In genomic region chr9:110944265-110944664, GRCm38 (mm10) we compare ENCODE assay signal across 10 mouse cellular contexts. TPM values are rescaled to one million over a fixed set of nuclear protein-coding genes. Genes with fewer than 3 reads are reported as not detected.
A peak's percentile ranks its signal among the peaks of the same experiment; 100 is the strongest.
DNase-seq lines count a peak whose midpoint lies in the region; ATAC-seq and TF ChIP-seq lines count a peak whose summit lies in the region.
"Had no signal": no experiment of that assay in that cellular context is flagged by ENCODE, and none has a peak within 500 bp of the region (broad histone marks: within the 10 kb centered on the region; RNA-seq: fewer than 3 reads in every experiment).

No protein-coding gene starts in this region.

- no peaks in the 10 kb centered on the region for H3K4me1 ChIP-seq in lung, adult 2 months (ENCODE audit: control insufficient read depth, insufficient read depth, low read length)

- TF ChIP-seq POLR2A in lung, adult 2 months (IDR thresholded peaks at IDR 0.05; ENCODE audit: borderline replicate concordance, extremely low read depth, low read depth, low read length), result no peak

- WGBS in lung, adult 2 months, result 37% methylated on average over 13 of the region's 13 CpGs

- ATAC-seq in monocyte, adult 5-6 weeks (replicated peaks; ENCODE audit: insufficient number of reproducible peaks, low FRiP score, low TSS enrichment, poor library complexity, severe bottlenecking), result no peak

- H3K4me3 ChIP-seq in lung, adult 2 months (replicated peaks; ENCODE audit: extremely low read depth, low read depth, low read length), result no peak overlapping the region
- H3K4me3 ChIP-seq: limb, embryonic 15.5 days had no signal

- DNase-seq in embryo, embryonic 10 days (ENCODE audit: low spot score), result peak; percentile 43
- DNase-seq in embryo, embryonic 9.5 days (ENCODE audit: extremely low spot score), result no peak
- DNase-seq in lung, adult 2 months, result no peak
- no peak for DNase-seq in lung, postnatal 10 days
- DNase-seq in embryo, embryonic 11 days, result peak; percentile 54
- peak; percentile 40 for DNase-seq in retina, postnatal 1 day
- DNase-seq in left cerebral cortex, adult 11 months (ENCODE audit: low spot score), result no peak

- TF ChIP-seq CTCF in lung, adult 2 months (IDR thresholded peaks at IDR 0.05; ENCODE audit: insufficient read depth, low read length), result peak; percentile 22; the same call in 1 of the 2 replicates

RNA-seq across cellular contexts. Expression of gene Tdgf1, which starts 1.7 kb away (rescaled TPM):
- polyA plus RNA-seq in lung, adult 2 months (2012; rRNA removed), result 0.88 and 1.0 TPM in 2 replicates
- not detected in 3 replicates for total RNA-seq in monocyte, adult 5-6 weeks (2017)
- total RNA-seq: heart, postnatal 10 days had no signal

RNA-seq across cellular contexts. Expression of gene Lrrc2, which starts 7.1 kb away (rescaled TPM):
- polyA plus RNA-seq in lung, adult 2 months (2012; rRNA removed), result 0.38 and 0.84 TPM in 2 replicates
- total RNA-seq in monocyte, adult 5-6 weeks (2017), result not detected in 3 replicates

RNA-seq across cellular contexts. Expression of gene Fam240a, which starts 27.6 kb away (rescaled TPM):
- polyA plus RNA-seq in lung, adult 2 months (2012; rRNA removed), result not detected in 2 replicates
- not detected in 3 replicates for total RNA-seq in monocyte, adult 5-6 weeks (2017)
- total RNA-seq: heart, postnatal 10 days had no signal
- polyA plus RNA-seq: limb, embryonic 15.5 days had no signal

RNA-seq across cellular contexts. Expression of gene Rtp3, which starts 46.1 kb away (rescaled TPM):
- polyA plus RNA-seq in lung, adult 2 months (2012; rRNA removed), result 26.7 and 29.0 TPM in 2 replicates
- total RNA-seq in monocyte, adult 5-6 weeks (2017), result not detected in 3 replicates
- polyA plus RNA-seq: limb, embryonic 15.5 days had no signal

Comparison
In these comparisons a context has a peak if more than half of its experiments do, and no peak if none do; other contexts are left out.
1. DNase-seq: peak in embryo, embryonic 10 days (single experiment), embryo, embryonic 11 days (single experiment) and retina, postnatal 1 day (single experiment); none in embryo, embryonic 9.5 days (single experiment), lung, adult 2 months (single experiment), lung, postnatal 10 days (single experiment) and left cerebral cortex, adult 11 months (single experiment).